Mouse (Mus musculus) B cell, adult 2 months (primary cell): ENCODE data around the gene Ift43.

ENCODE experiments used
- DNase-seq, 2 experiments: peaks; one replicate each; pipeline ENCODE4 v3.0.0; 2022

The Ift43 gene

GRCm38 (mm10) chr12:86082481-86083012 is at the start of gene Ift43:
Gene Ift43 (plus strand): TSS chr12:86082541.
- peak; percentile 41 to 52 for DNase-seq

GRCm38 (mm10) chr12:86035586-86035985 is 46.8 kb upstream of the Ift43 start:
- no peak for DNase-seq

GRCm38 (mm10) chr12:86036368-86037166 is 45.8 kb upstream of the Ift43 start:
- no peak for DNase-seq

- no peak for DNase-seq
Observed at GRCm38 (mm10) chr12:86037235-86037921, 45.0 kb upstream of the Ift43 start.

- DNase-seq: no peak
Observed at GRCm38 (mm10) chr12:86039078-86039477, 43.3 kb upstream of the Ift43 start.

GRCm38 (mm10) chr12:86039751-86040150 is 42.6 kb upstream of the Ift43 start:
- no peak for DNase-seq

- no peak for DNase-seq
Observed at GRCm38 (mm10) chr12:86046141-86046540, 36.2 kb upstream of the Ift43 start.

- DNase-seq: no peak
Observed at GRCm38 (mm10) chr12:86046776-86047175, 35.6 kb upstream of the Ift43 start.

GRCm38 (mm10) chr12:86047376-86047775 is 35.0 kb upstream of the Ift43 start:
- DNase-seq: peak; percentile 21

- no peak for DNase-seq
Observed at GRCm38 (mm10) chr12:86049813-86050212, 32.5 kb upstream of the Ift43 start.

GRCm38 (mm10) chr12:86051477-86051876 is 30.9 kb upstream of the Ift43 start:
- DNase-seq: no peak

GRCm38 (mm10) chr12:86055306-86055705 is 27.0 kb upstream of the Ift43 start:
- no peak for DNase-seq

- DNase-seq: no peak
Observed at GRCm38 (mm10) chr12:86056976-86057375, 25.4 kb upstream of the Ift43 start.

GRCm38 (mm10) chr12:86057516-86057915 is 24.8 kb upstream of the Ift43 start:
- DNase-seq: no peak

GRCm38 (mm10) chr12:86059341-86059740 is 23.0 kb upstream of the Ift43 start:
- DNase-seq: no peak

GRCm38 (mm10) chr12:86064796-86065195 is 17.5 kb upstream of the Ift43 start:
- DNase-seq: no peak

- no peak for DNase-seq
Observed at GRCm38 (mm10) chr12:86071432-86071831, 10.9 kb upstream of the Ift43 start.

- DNase-seq: no peak
Observed at GRCm38 (mm10) chr12:86074681-86075080, 7.7 kb upstream of the Ift43 start.

- DNase-seq: no peak
Observed at GRCm38 (mm10) chr12:86075358-86075757, 7.0 kb upstream of the Ift43 start.

- no peak for DNase-seq
Observed at GRCm38 (mm10) chr12:86076321-86076901, 5.9 kb upstream of the Ift43 start.

GRCm38 (mm10) chr12:86077322-86077721 is 5.0 kb upstream of the Ift43 start:
- no peak for DNase-seq

- DNase-seq: no peak
Observed at GRCm38 (mm10) chr12:86077736-86078135, 4.6 kb upstream of the Ift43 start.

- DNase-seq: no peak
Observed at GRCm38 (mm10) chr12:86078176-86078552, 4.2 kb upstream of the Ift43 start.
